Mouse (Mus musculus) forebrain, embryonic 10.5 days (tissue): ENCODE data around the gene Enox1. TPM values are rescaled to one million over a fixed set of nuclear protein-coding genes. Genes with fewer than 3 reads are reported as not detected.

Experiments
- DNase-seq: peaks from one replicate; pipeline ENCODE4 v3.0.0-alpha.2; 2017; ENCODE audit warnings: low spot score; ENCODE audit errors: extremely low spot score
- H3K27ac ChIP-seq: fragments of 300-500 bp; sonication (generic); 2 replicates; pipeline ENCODE4 v1.5.1; 2016; ENCODE audit warnings: mild to moderate bottlenecking
- H3K27me3 ChIP-seq: fragments of 300-500 bp; sonication (generic); 2 replicates; pipeline ENCODE4 v1.6.1; 2016; ENCODE audit warnings: mild to moderate bottlenecking; ENCODE audit not compliant: poor library complexity, severe bottlenecking
- H3K36me3 ChIP-seq: fragments of 300-500 bp; sonication (generic); replicated peaks from 2 replicates; pipeline ENCODE4 v1.6.1; 2016; ENCODE audit warnings: mild to moderate bottlenecking, moderate library complexity
- H3K4me1 ChIP-seq: fragments of 300-500 bp; sonication (generic); 2 replicates; pipeline ENCODE4 v1.6.1; 2016
- H3K4me3 ChIP-seq: fragments of 300-500 bp; sonication (generic); 2 replicates; pipeline ENCODE4 v1.5.1; 2016; ENCODE audit warnings: mild to moderate bottlenecking, moderate library complexity
- H3K9me3 ChIP-seq: fragments of 300-500 bp; sonication (generic); 2 replicates; pipeline ENCODE4 v1.6.1; 2016; ENCODE audit warnings: mild to moderate bottlenecking, moderate library complexity
- WGBS: fragments of 180-500 bp; shearing (Covaris S2); methylation state at CpG from one replicate; pipeline ENCODE4 v1.1.7; 2016; 5-methylcytosine and 5-hydroxymethylcytosine counted together
- polyA plus RNA-seq: library from polyadenylated mRNA; unstranded; fragments of >200 nt; fragmentation: Nextera tagmentation; extraction: Ambion mirVana; gene quantifications from 2 replicates; pipeline ENCODE4 v1.2.1, GENCODE M21; 2016

Enox1 gene
- polyA plus RNA-seq, 1 experiment from 2014 or later = 11.9 TPM

GRCm38 (mm10) chr14:77456876-77457275 is 300.3 kb downstream of the Enox1 start:
- WGBS = 91% methylated on average over 7 of the region's 7 CpGs
- H3K9me3 ChIP-seq = no peaks in the 10 kb centered on the region
- no peaks in the 10 kb centered on the region for H3K27me3 ChIP-seq
- no peak overlapping the region for H3K27ac ChIP-seq
- H3K4me1 ChIP-seq = peaks cover 3% of the 10 kb centered on the region
- DNase-seq = no peak
- no peak overlapping the region for H3K4me3 ChIP-seq
- no peaks in the 10 kb centered on the region for H3K36me3 ChIP-seq

- 66% methylated on average over 9 of the region's 9 CpGs for WGBS
- DNase-seq = no peak
Observed at GRCm38 (mm10) chr14:77458217-77458616, 301.7 kb downstream of the Enox1 start.

GRCm38 (mm10) chr14:77463919-77464318 is 307.4 kb downstream of the Enox1 start:
- no peaks in the 10 kb centered on the region for H3K27me3 ChIP-seq
- 89% methylated on average over 4 of the region's 4 CpGs for WGBS
- no peaks in the 10 kb centered on the region for H3K4me1 ChIP-seq
- no peak overlapping the region for H3K4me3 ChIP-seq
- H3K27ac ChIP-seq = no peak overlapping the region
- no peak for DNase-seq
- H3K9me3 ChIP-seq = no peaks in the 10 kb centered on the region
- no peaks in the 10 kb centered on the region for H3K36me3 ChIP-seq

More at GRCm38 (mm10) chr14:77458217-77458616, 301.7 kb downstream of the Enox1 start:
- no peaks in the 10 kb centered on the region for H3K27me3 ChIP-seq
- H3K9me3 ChIP-seq = no peaks in the 10 kb centered on the region
- peaks cover 3% of the 10 kb centered on the region for H3K4me1 ChIP-seq
- no peak overlapping the region for H3K27ac ChIP-seq
- H3K4me3 ChIP-seq = no peak overlapping the region
- no peaks in the 10 kb centered on the region for H3K36me3 ChIP-seq

GRCm38 (mm10) chr14:77464782-77465181 is 308.2 kb downstream of the Enox1 start:
- DNase-seq = no peak
- no peaks in the 10 kb centered on the region for H3K9me3 ChIP-seq
- H3K36me3 ChIP-seq = no peaks in the 10 kb centered on the region
- 92% methylated on average over 4 of the region's 4 CpGs for WGBS
- no peak overlapping the region for H3K4me3 ChIP-seq
- H3K4me1 ChIP-seq = no peaks in the 10 kb centered on the region
- H3K27ac ChIP-seq = no peak overlapping the region
- H3K27me3 ChIP-seq = no peaks in the 10 kb centered on the region

- no peak for DNase-seq
- Histone ChIP-seq H3K4me1 (peaks cover 3% of the 10 kb centered on the region; the same call in 1 of the 2 replicates), H3K4me3 (no peak overlapping the region), H3K27ac (no peak overlapping the region), H3K9me3 (no peaks in the 10 kb centered on the region), H3K27me3 (no peaks in the 10 kb centered on the region), H3K36me3 (no peaks in the 10 kb centered on the region)
- WGBS = 90% methylated on average over 3 of the region's 3 CpGs
Observed at GRCm38 (mm10) chr14:77470577-77470976, 314.0 kb downstream of the Enox1 start.

- H3K4me1 ChIP-seq = peaks cover 3% of the 10 kb centered on the region; the same call in 1 of the 2 replicates
- H3K9me3 ChIP-seq = no peaks in the 10 kb centered on the region
- no peaks in the 10 kb centered on the region for H3K36me3 ChIP-seq
- DNase-seq = no peak
- H3K27ac ChIP-seq = no peak overlapping the region
- no peaks in the 10 kb centered on the region for H3K27me3 ChIP-seq
- H3K4me3 ChIP-seq = no peak overlapping the region
- 92% methylated on average over 4 of the region's 4 CpGs for WGBS
Observed at GRCm38 (mm10) chr14:77473501-77473900, 316.9 kb downstream of the Enox1 start.

GRCm38 (mm10) chr14:77474026-77474425 is 317.5 kb downstream of the Enox1 start:
- no peak for DNase-seq
- WGBS = 82% methylated on average over 5 of the region's 5 CpGs

GRCm38 (mm10) chr14:77475134-77475820 is 318.7 kb downstream of the Enox1 start:
- WGBS = 84% methylated on average over 11 of the region's 11 CpGs
- no peak overlapping the region for H3K4me3 ChIP-seq
- H3K27me3 ChIP-seq = no peaks in the 10 kb centered on the region
- H3K27ac ChIP-seq = no peak overlapping the region
- peaks cover 3% of the 10 kb centered on the region; the same call in 1 of the 2 replicates for H3K4me1 ChIP-seq
- H3K36me3 ChIP-seq = no peaks in the 10 kb centered on the region
- H3K9me3 ChIP-seq = no peaks in the 10 kb centered on the region
- DNase-seq = no peak

More at GRCm38 (mm10) chr14:77474026-77474425, 317.5 kb downstream of the Enox1 start:
- H3K36me3 ChIP-seq = no peaks in the 10 kb centered on the region
- no peaks in the 10 kb centered on the region for H3K27me3 ChIP-seq
- H3K27ac ChIP-seq = no peak overlapping the region
- H3K4me1 ChIP-seq = peaks cover 3% of the 10 kb centered on the region; the same call in 1 of the 2 replicates
- H3K4me3 ChIP-seq = no peak overlapping the region
- no peaks in the 10 kb centered on the region for H3K9me3 ChIP-seq

- Histone ChIP-seq H3K27me3 (no peaks in the 10 kb centered on the region), H3K4me1 (no peaks in the 10 kb centered on the region), H3K9me3 (no peaks in the 10 kb centered on the region), H3K27ac (no peak overlapping the region), H3K4me3 (no peak overlapping the region), H3K36me3 (no peaks in the 10 kb centered on the region)
- 79% methylated on average over 4 of the region's 4 CpGs for WGBS
- no peak for DNase-seq
Observed at GRCm38 (mm10) chr14:77477704-77478103, 321.1 kb downstream of the Enox1 start.

- 89% methylated on average over 7 of the region's 7 CpGs for WGBS
- Histone ChIP-seq H3K4me1 (peaks cover 2% of the 10 kb centered on the region; the same call in 1 of the 2 replicates), H3K27ac (no peak overlapping the region), H3K27me3 (no peaks in the 10 kb centered on the region), H3K9me3 (no peaks in the 10 kb centered on the region), H3K36me3 (no peaks in the 10 kb centered on the region), H3K4me3 (no peak overlapping the region)
- DNase-seq = no peak
Observed at GRCm38 (mm10) chr14:77478210-77478609, 321.6 kb downstream of the Enox1 start.

GRCm38 (mm10) chr14:77478692-77479091 is 322.1 kb downstream of the Enox1 start:
- no peaks in the 10 kb centered on the region for H3K27me3 ChIP-seq
- no peak for DNase-seq
- H3K36me3 ChIP-seq = no peaks in the 10 kb centered on the region
- H3K4me3 ChIP-seq = no peak overlapping the region
- WGBS = 96% methylated on average over 8 of the region's 8 CpGs
- no peaks in the 10 kb centered on the region for H3K9me3 ChIP-seq
- peaks cover 3% of the 10 kb centered on the region; the same call in 1 of the 2 replicates for H3K4me1 ChIP-seq
- H3K27ac ChIP-seq = no peak overlapping the region

GRCm38 (mm10) chr14:77483076-77483475 is 326.5 kb downstream of the Enox1 start:
- H3K27me3 ChIP-seq = no peaks in the 10 kb centered on the region

GRCm38 (mm10) chr14:77484951-77485447 is 328.4 kb downstream of the Enox1 start:
- 92% methylated on average over 8 of the region's 8 CpGs for WGBS

More at GRCm38 (mm10) chr14:77483076-77483475, 326.5 kb downstream of the Enox1 start:
- no peaks in the 10 kb centered on the region for H3K36me3 ChIP-seq
- no peak overlapping the region for H3K4me3 ChIP-seq
- H3K9me3 ChIP-seq = no peaks in the 10 kb centered on the region
- no peak overlapping the region for H3K27ac ChIP-seq
- WGBS = 45% methylated on average over 12 of the region's 15 CpGs
- DNase-seq = no peak
- peaks cover 3% of the 10 kb centered on the region; the same call in 1 of the 2 replicates for H3K4me1 ChIP-seq

More at GRCm38 (mm10) chr14:77484951-77485447, 328.4 kb downstream of the Enox1 start:
- no peaks in the 10 kb centered on the region for H3K27me3 ChIP-seq
- peaks cover 3% of the 10 kb centered on the region; the same call in 1 of the 2 replicates for H3K4me1 ChIP-seq
- H3K9me3 ChIP-seq = no peaks in the 10 kb centered on the region
- H3K27ac ChIP-seq = no peak overlapping the region
- H3K36me3 ChIP-seq = no peaks in the 10 kb centered on the region
- H3K4me3 ChIP-seq = no peak overlapping the region
- DNase-seq = no peak
